23 mouse cellular contexts compared by ENCODE assay signal in genomic region chr5:149769666-149770065, GRCm38 (mm10).
DNase-seq lines count a peak whose midpoint lies in the region; ATAC-seq lines count a peak whose summit lies in the region.
"Had no signal": no experiment of that assay in that cellular context is flagged by ENCODE, and none has a peak within 500 bp of the region (broad histone marks: within the 10 kb centered on the region; RNA-seq: fewer than 3 reads in every experiment).

No protein-coding gene starts in this region.

- no peak overlapping the region for H3K4me3 ChIP-seq in midbrain, embryonic 11.5 days (ENCODE audit: low read depth, low read length)
- no peak overlapping the region for H3K4me3 ChIP-seq in midbrain, embryonic 10.5 days
- no peak overlapping the region for H3K4me3 ChIP-seq in limb, embryonic 10.5 days
- no peak overlapping the region for H3K4me3 ChIP-seq in hindbrain, embryonic 16.5 days (ENCODE audit: low read length)
- H3K4me3 ChIP-seq: embryonic facial prominence, embryonic 13.5 days; embryonic facial prominence, embryonic 15.5 days; erythroblast, embryonic 14.5 days; forebrain, embryonic 10.5 days; forebrain, embryonic 12.5 days had no signal

- no peak overlapping the region for H3K27ac ChIP-seq in midbrain, embryonic 11.5 days (ENCODE audit: low read depth, low read length)
- no peak overlapping the region for H3K27ac ChIP-seq in midbrain, embryonic 10.5 days (replicated peaks)
- H3K27ac ChIP-seq in limb, embryonic 10.5 days: peak overlapping the region; percentile 1; the same call in 1 of the 2 replicates
- no peak overlapping the region for H3K27ac ChIP-seq in hindbrain, embryonic 16.5 days (ENCODE audit: low read depth, low read length)
- H3K27ac ChIP-seq: embryonic facial prominence, embryonic 13.5 days; embryonic facial prominence, embryonic 15.5 days; forebrain, embryonic 10.5 days; forebrain, embryonic 12.5 days had no signal

- no peak overlapping the region for H3K4me2 ChIP-seq in midbrain, embryonic 11.5 days
- no peak overlapping the region for H3K4me2 ChIP-seq in hindbrain, embryonic 16.5 days (ENCODE audit: low read length)
- H3K4me2 ChIP-seq: embryonic facial prominence, embryonic 13.5 days; embryonic facial prominence, embryonic 15.5 days; forebrain, embryonic 12.5 days had no signal

- H3K4me1 ChIP-seq in midbrain, embryonic 11.5 days (ENCODE audit: control insufficient read depth, insufficient read depth, low read length): no peaks in the 10 kb centered on the region
- H3K4me1 ChIP-seq in midbrain, embryonic 10.5 days: no peaks in the 10 kb centered on the region
- peaks cover 16% of the 10 kb centered on the region for H3K4me1 ChIP-seq in limb, embryonic 10.5 days
- no peaks in the 10 kb centered on the region for H3K4me1 ChIP-seq in hindbrain, embryonic 16.5 days (ENCODE audit: control insufficient read depth, insufficient read depth, low read depth, low read length)
- H3K4me1 ChIP-seq: forebrain, embryonic 10.5 days; forebrain, embryonic 12.5 days had no signal

- H3K9me3 ChIP-seq in midbrain, embryonic 11.5 days (ENCODE audit: control insufficient read depth, low read length): no peaks in the 10 kb centered on the region
- H3K9me3 ChIP-seq in midbrain, embryonic 10.5 days (replicated peaks): no peaks in the 10 kb centered on the region
- no peaks in the 10 kb centered on the region for H3K9me3 ChIP-seq in limb, embryonic 10.5 days (replicated peaks)
- no peaks in the 10 kb centered on the region for H3K9me3 ChIP-seq in hindbrain, embryonic 16.5 days (ENCODE audit: control insufficient read depth, low read length)
- H3K9me3 ChIP-seq: embryonic facial prominence, embryonic 13.5 days; embryonic facial prominence, embryonic 15.5 days; forebrain, embryonic 10.5 days; forebrain, embryonic 12.5 days had no signal

- no peaks in the 10 kb centered on the region for H3K36me3 ChIP-seq in midbrain, embryonic 11.5 days (ENCODE audit: control insufficient read depth, insufficient read depth, low read length)
- no peaks in the 10 kb centered on the region for H3K36me3 ChIP-seq in midbrain, embryonic 10.5 days
- no peaks in the 10 kb centered on the region for H3K36me3 ChIP-seq in limb, embryonic 10.5 days
- H3K36me3 ChIP-seq in hindbrain, embryonic 16.5 days (ENCODE audit: control insufficient read depth, insufficient read depth, low read length): no peaks in the 10 kb centered on the region
- H3K36me3 ChIP-seq: embryonic facial prominence, embryonic 13.5 days; embryonic facial prominence, embryonic 15.5 days; forebrain, embryonic 10.5 days; forebrain, embryonic 12.5 days had no signal

- no peak for ATAC-seq in midbrain, embryonic 11.5 days (ENCODE audit: low FRiP score)
- no peak for ATAC-seq in hindbrain, embryonic 16.5 days
- ATAC-seq: forebrain, embryonic 14.5 days; forebrain, embryonic 16.5 days; Patski had no signal

- no peak overlapping the region for H3K9ac ChIP-seq in midbrain, embryonic 11.5 days (ENCODE audit: low read length)
- H3K9ac ChIP-seq in hindbrain, embryonic 16.5 days (ENCODE audit: low read depth, low read length): no peak overlapping the region
- H3K9ac ChIP-seq: embryonic facial prominence, embryonic 13.5 days; embryonic facial prominence, embryonic 15.5 days; forebrain, embryonic 12.5 days had no signal

- no peaks in the 10 kb centered on the region for H3K27me3 ChIP-seq in midbrain, embryonic 11.5 days (ENCODE audit: control insufficient read depth, insufficient read depth, low read length)
- H3K27me3 ChIP-seq in midbrain, embryonic 10.5 days (ENCODE audit: low read depth, poor library complexity, severe bottlenecking): no peaks in the 10 kb centered on the region
- no peaks in the 10 kb centered on the region for H3K27me3 ChIP-seq in limb, embryonic 10.5 days (ENCODE audit: low read depth, poor library complexity, severe bottlenecking)
- H3K27me3 ChIP-seq in hindbrain, embryonic 16.5 days (replicated peaks; ENCODE audit: control insufficient read depth, insufficient read depth, low read length): no peaks in the 10 kb centered on the region
- H3K27me3 ChIP-seq: embryonic facial prominence, embryonic 13.5 days; embryonic facial prominence, embryonic 15.5 days; forebrain, embryonic 12.5 days; Patski had no signal

- 97% methylated on average over 8 of the region's 8 CpGs for WGBS in midbrain, embryonic 11.5 days
- WGBS in midbrain, embryonic 10.5 days: 95% methylated on average over 8 of the region's 8 CpGs
- WGBS in limb, embryonic 10.5 days: 96% methylated on average over 8 of the region's 8 CpGs
- 96% methylated on average over 8 of the region's 8 CpGs for whole genome bisulfite sequencing in hindbrain, embryonic 16.5 days

- peak; percentile 77 for DNase-seq in midbrain, embryonic 11.5 days (ENCODE audit: low spot score, missing footprints)
- no peak for DNase-seq in midbrain, embryonic 10.5 days (ENCODE audit: low spot score)
- DNase-seq in R1 (ENCODE audit: low read depth, low spot score): peak; percentile 47
- DNase-seq in limb, embryonic 10.5 days (ENCODE audit: low spot score): no peak
- DNase-seq: adrenal gland, adult 2 months; adrenal gland, postnatal 10 days; adrenal gland, postnatal 25 days; cerebellum, adult 11 months; cerebellum, adult 18-20 months; cerebellum, adult 8-10 months; cerebellum, adult 9-11 months; cerebellum, postnatal 14 days; cerebellum, postnatal 36 days; embryo, embryonic 11 days had no signal

Comparison
In these comparisons a context has a peak if more than half of its experiments do, and no peak if none do; other contexts are left out.
1. DNase-seq: peak in midbrain, embryonic 11.5 days (single experiment) and R1 (single experiment); none in midbrain, embryonic 10.5 days (single experiment) and limb, embryonic 10.5 days (single experiment).